Mouse (Mus musculus): ENCODE data around the gene Rpl22l1.

DNA sequence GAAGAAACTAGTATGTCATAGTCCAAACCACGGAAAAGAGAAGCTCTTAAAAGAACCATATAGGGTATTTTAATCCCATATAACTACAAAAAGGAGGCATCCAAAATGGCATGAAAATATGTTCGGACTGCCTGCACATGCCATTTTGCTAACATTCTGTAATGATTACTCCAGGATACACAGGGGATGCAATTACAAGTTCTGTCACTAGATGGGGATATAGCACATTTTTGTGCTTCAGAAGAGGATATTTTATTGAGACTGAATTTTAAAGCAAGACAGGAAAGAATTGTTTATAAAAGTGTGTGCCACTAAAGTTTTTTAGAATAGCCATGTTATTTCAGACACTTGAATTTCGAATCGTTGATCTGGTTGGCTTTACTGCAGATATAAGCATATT lies 9.1 kb downstream of the Rpl22l1 start:
- TF ChIP-seq CTCF (IDR thresholded peaks at IDR 0.05; ENCODE audit: low read depth): peak; percentile 65; the same call in 1 of the 2 replicates
- no peak for TF ChIP-seq EP300 (IDR thresholded peaks at IDR 0.05; ENCODE audit: low read depth)
